Mouse (Mus musculus) yolk sac, embryonic 10.5 days (tissue): ENCODE measurements around the gene Psme2b.
"Not testable (repeated sequence)": the region's sequence is repeated elsewhere in the genome, so short reads cannot be mapped to it uniquely, and the experiment has no call there.

Source experiments
- DNase-seq: peaks from one replicate; pipeline ENCODE4 v3.0.0-alpha.2; 2017; ENCODE audit warnings: low spot score

Gene Psme2b

GRCm38 (mm10) chr11:48946090-48946489 is at the start of gene Psme2b:
Psme2b (minus strand) TSS chr11:48946190.
- DNase-seq, result not testable (repeated sequence)

DNA sequence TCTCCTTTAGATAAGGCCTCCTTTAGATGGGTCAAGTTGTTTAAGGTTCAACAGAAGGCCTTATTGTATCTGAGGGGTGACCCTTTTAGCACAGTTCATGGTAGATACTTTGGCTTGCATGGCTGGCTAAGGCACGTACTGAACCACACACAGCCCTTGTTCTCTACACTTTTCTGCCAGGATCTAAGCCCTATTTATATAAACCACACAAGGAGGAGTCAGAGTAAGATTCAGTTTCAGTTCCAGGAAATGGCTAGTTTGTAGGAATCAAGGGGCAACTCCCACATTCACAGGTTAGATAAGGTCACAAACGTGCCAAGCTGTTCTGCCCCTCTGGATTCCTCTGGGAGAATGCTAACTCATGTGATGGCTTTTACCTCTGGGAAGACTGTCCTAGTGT is 48.0 kb upstream of the Psme2b start, which contains the start of gene Tgtp1:
TSS of gene Tgtp1 (minus strand) at position 155 of the 400 bp plus-strand sequence.
- DNase-seq, result not testable (repeated sequence)

GRCm38 (mm10) chr11:48993296-48993695 is 47.3 kb upstream of the Psme2b start:
- DNase-seq, result not testable (repeated sequence)

GRCm38 (mm10) chr11:48991740-48992520 is 45.9 kb upstream of the Psme2b start, which contains the start of gene Gm12185:
Gm12185 (minus strand) TSS chr11:48992226.
- not testable (repeated sequence) for DNase-seq

- not testable (repeated sequence) for DNase-seq
These were observed 44.0 kb upstream of the Psme2b start for GRCm38 (mm10) chr11:48989981-48990380.

- DNase-seq, result not testable (repeated sequence)
These were observed 42.2 kb upstream of the Psme2b start for GRCm38 (mm10) chr11:48988219-48988618.

- not testable (repeated sequence) for DNase-seq
These were observed 36.9 kb upstream of the Psme2b start for GRCm38 (mm10) chr11:48982848-48983247.

DNA sequence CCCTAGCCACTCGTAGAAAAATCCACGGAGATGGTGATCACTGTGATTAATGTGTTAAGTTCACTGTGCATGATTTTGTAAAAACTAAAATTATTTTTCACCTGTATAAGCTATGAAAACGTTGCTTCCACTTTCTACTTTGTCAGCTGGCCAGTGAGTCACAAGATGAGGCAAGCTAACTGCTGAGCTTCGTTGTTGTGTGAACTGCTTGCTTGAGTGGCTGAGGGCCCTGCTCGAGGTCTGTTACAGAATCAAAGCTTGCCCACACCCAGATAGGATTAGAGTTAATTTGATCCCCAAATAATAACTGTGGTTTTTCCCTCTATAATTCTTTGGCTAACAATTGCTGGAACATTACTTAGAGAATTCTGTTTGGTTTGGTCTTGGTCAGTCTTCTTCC is 34.1 kb upstream of the Psme2b start:
- not testable (repeated sequence) for DNase-seq

- DNase-seq, result not testable (repeated sequence)
These were observed 33.3 kb upstream of the Psme2b start, which contains the start of gene 9930111J21Rik1 for GRCm38 (mm10) chr11:48979251-48979650. 9930111J21Rik1 (minus strand) TSS chr11:48979398.

DNA sequence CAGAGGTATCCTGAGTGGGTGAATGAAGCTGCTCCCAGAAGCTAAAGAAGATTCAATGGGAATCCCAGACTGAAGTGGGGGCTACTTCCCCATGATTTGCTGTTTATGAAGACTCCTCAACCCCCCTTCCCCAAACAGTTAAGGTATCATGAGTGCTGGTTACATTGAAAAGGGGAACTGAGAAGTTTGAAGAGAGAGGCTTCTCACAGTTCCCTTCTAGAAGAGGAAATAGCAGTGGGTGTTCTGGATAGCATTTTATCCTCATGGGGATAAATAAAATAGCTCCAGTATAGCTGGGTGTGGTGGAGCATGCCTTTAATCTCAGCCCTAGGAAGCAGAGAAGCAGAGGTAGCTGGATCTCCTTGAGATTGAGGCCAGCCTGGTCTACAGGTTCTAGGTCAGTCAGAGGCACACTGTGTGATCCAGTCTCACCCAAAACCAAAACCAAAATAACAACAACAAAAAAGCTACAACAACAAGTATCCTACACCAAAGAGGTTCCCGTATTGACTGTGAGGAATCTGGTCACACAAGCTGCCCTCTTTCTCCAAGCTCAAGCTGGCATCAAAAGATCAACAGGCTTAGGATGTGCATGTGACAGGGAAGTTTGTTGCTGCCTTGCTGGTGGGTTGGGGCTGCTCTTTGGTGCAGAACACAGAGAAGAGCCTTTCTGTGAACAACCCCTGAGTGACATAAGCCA is 32.4 kb upstream of the Psme2b start, which contains the start of gene Olfr56:
TSS of gene Olfr56 (plus strand) at position 650 of the 700 bp plus-strand sequence.
- DNase-seq, result not testable (repeated sequence)

DNA sequence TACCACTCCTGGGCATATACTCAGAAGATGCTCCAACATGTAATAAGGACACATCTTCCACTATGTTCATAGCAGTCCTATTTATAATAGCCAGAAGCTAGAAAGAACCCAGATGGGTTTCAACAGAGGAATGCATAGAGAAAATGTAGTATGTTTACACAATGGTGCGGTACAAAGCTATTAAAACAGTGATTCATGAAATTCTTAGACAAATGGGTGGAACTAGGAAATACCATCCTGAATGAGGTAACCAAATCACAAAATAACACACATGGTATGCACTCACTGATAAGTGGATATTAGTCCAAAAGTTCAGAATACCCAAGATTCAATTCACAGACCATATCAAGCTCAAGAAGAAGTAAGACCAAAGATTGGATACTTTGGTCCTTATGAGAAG is 28.7 kb upstream of the Psme2b start:
- DNase-seq, result not testable (repeated sequence)

GRCm38 (mm10) chr11:48939286-48939685 is 6.7 kb downstream of the Psme2b start:
- not testable (repeated sequence) for DNase-seq

DNA sequence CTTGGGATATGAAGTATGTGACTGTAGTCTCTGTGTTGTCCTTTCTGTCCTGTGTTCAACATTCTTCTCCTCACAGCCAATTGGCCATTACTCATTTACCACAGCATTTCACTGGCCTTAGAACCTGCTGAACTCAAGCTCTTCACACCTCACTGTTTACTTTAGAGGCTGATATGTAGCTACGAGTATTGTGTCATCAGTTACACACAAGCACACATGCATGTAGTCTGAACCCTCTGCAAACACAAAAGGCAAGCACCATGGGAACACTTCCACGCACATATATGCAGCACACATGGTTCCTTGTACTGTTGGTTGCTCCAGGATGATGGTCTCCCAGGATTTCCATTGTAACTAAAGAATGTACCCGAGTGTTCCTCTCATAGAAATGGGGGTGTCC is 10.7 kb downstream of the Psme2b start:
- DNase-seq, result not testable (repeated sequence)

DNA sequence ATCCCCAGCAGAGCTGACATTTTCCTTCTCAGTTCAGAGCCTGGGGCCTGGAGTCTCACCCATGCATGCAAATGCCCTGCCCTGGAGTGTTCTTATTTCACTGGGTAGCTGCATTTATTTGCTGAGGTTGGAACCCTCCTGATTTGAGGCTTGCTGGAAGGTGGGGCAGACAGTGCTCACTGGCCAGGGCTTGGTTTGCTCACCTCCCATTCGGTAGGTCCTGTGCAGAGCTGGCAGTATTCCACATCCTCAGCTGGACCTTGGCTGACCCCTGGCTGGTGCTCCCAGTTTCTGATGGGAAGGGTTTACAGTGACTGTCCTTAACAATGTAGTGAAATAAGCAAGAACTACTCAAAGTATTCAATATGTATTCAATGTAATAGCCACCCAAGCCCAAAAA is 12.1 kb downstream of the Psme2b start:
- peak; percentile 7 for DNase-seq

DNA sequence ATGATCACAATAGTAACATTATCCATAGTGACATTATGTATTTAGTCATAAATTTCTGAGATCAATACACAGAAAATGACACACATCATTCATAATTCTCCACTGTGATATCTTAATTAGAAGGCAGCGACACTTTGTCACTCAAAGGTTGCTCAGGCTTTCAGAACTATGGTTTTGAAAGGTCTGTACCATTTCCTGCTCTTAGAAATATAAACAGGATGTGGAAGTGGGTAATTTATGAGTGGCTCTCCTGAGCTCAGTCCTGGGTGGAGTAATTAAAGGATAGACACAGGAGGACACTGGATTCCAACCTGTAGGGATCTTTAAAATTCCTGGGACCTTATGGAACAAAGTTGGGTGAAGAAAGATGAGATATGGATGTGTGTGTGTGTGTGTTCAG is 12.6 kb downstream of the Psme2b start:
- DNase-seq, result not testable (repeated sequence)

- not testable (repeated sequence) for DNase-seq
These were observed 17.9 kb downstream of the Psme2b start for GRCm38 (mm10) chr11:48928068-48928467.

GRCm38 (mm10) chr11:48926437-48926836 is 19.6 kb downstream of the Psme2b start:
- DNase-seq, result not testable (repeated sequence)

DNA sequence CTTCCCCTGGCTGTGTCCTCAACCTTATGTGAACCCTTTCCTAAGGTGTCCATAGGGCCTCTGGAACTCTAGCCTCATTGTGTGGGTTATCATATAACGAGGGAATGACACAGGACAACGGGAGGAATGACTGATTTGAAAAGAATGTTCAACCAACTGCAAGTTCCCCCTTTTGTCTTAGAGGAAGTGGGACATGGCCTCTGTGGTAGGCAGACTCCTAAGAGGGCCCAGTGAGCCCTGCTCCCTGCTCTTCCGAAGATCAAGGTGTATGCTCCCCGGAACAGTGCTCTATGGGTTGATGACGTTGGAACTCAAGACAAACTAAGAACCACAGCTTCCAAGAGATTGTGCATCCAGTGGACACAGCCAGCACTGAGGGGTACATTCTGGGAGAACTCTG is 22.2 kb downstream of the Psme2b start:
- not testable (repeated sequence) for DNase-seq

DNA sequence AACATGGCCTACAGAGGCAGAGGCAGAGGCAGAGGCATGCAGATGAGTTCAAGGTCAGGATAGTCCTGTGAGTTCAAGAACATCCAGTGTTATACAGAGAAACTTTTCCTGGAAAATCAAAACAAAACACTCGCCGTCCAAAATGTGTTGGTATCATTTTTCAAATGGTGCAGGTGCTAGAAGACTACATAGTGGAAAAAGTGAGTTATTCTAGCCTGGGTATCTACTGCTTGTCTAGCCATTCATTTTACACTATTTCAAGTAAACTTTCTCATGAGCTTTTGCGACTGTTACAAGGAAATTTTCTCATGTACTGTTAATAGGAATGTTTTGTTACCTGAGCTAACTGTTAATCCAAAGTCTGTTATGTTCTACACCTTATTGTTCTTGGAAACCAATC is 27.6 kb downstream of the Psme2b start:
- DNase-seq, result no peak

GRCm38 (mm10) chr11:48913611-48914010 is 32.4 kb downstream of the Psme2b start:
- DNase-seq, result no peak

DNA sequence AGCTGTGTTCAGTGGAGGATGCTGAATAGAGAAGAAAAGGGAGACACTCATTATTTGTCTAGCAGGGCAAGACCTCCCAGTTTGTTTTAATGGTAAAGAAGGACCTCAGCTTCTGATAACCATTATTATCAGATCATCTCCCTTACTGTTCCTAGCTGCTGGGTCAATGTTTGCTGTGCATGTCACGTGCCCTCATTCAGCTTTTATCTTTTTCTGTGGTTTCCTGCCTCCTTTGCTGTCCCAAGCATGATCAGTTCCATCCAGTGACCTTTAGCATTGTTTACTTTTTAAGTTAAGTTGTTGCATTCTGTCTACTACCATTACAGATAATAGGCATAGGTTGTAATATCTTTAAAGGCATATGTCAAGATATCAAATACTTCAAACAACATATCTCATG is 37.5 kb downstream of the Psme2b start:
- peak; percentile 56 for DNase-seq

GRCm38 (mm10) chr11:48902021-48902420 is 44.0 kb downstream of the Psme2b start, which contains the start of gene Gm5431:
Gm5431 (minus strand) TSS chr11:48902214.
- DNase-seq, result no peak

- DNase-seq, result not testable (repeated sequence)
These were observed 44.4 kb downstream of the Psme2b start for GRCm38 (mm10) chr11:48901567-48901930.
